Mouse (Mus musculus): ENCODE data around the gene Lce3c.

DNA sequence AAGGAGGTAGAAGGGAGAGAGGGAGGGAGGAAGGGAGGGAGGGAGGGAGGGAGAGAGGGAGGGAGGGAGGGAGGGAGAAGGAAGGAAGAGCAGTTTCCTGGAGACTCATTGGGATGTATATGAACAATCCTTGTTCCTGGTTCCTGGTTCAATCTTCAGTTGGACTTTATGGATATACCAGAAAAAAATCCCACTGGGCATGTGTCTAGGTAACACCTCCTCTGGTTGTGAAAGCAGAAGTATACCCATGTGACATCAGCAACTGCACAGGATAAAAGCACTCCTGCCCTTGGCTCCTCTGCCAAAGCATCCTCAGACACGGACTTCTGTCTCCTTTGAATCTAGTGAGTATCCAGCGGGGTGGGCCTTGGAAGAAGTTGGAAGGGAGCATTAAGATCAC, 11.6 kb upstream of the Lce3c start, which contains the start of gene Lce3b:
- TF ChIP-seq CTCF (IDR thresholded peaks at IDR 0.05; ENCODE audit: low read depth, low read length) = no peak
- no peak for TF ChIP-seq POLR2A (IDR thresholded peaks at IDR 0.05; ENCODE audit: insufficient read depth, low read length)
- TF ChIP-seq EP300 (IDR thresholded peaks at IDR 0.05; ENCODE audit: insufficient read depth, low read depth, low read length) = no peak

Measured in ES-Bruce4 (cell line).